7 mouse cellular contexts compared by ENCODE assay signal in the genomic region with DNA sequence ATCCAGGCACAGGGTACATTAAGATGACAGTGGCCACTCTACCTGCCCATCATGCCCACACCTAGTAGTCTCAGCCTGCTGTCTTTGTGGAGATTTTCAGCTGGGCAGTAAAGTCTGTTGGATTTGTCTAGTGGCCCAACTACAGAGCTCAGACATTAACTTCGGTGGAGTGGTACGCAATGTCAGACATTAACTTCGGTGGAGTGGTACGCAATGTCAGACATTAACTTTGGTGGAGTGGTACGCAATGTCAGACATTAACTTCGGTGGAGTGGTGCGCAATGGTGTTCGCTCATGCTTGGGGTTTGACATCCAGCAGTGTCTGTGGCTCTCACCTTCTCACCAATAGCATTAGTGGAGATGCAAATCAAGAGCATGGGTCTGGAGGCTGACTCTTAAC.
A peak's percentile ranks its signal among the peaks of the same experiment; 100 is the strongest.
DNase-seq lines count a peak whose midpoint lies in the region; TF ChIP-seq lines count a peak whose summit lies in the region.
"Not testable (repeated sequence)": the region's sequence is repeated elsewhere in the genome, so short reads cannot be mapped to it uniquely, and the experiment has no call there.

No protein-coding gene starts in this region.

- not testable (repeated sequence) for H3K9me3 ChIP-seq in heart, embryonic 10.5 days

- H3K4me3 ChIP-seq in heart, embryonic 10.5 days; kidney, adult 2 months (ENCODE audit: insufficient read depth, low read depth, low read length): not testable (repeated sequence)

- WGBS in heart, embryonic 10.5 days: 95% methylated on average over 8 of the region's 8 CpGs
- WGBS in kidney, adult 2 months: 72% methylated on average over 8 of the region's 8 CpGs

- not testable (repeated sequence) for TF ChIP-seq CTCF in kidney, adult 2 months (conservative IDR thresholded peaks at IDR 0.05; ENCODE audit: insufficient read depth, insufficient read length, low read depth, low read length)

- not testable (repeated sequence) for TF ChIP-seq POLR2A in kidney, adult 2 months (IDR thresholded peaks at IDR 0.05; ENCODE audit: low read depth, low read length)

- DNase-seq in heart, embryonic 10.5 days (ENCODE audit: low spot score): peak; percentile 31
- DNase-seq in kidney, adult 11 months: peak; percentile 18
- peak; percentile 6 for DNase-seq in kidney, adult 18-20 months
- peak; percentile 53 for DNase-seq in kidney, adult 2 months
- DNase-seq in kidney, adult 8-10 months: peak; percentile 8 to 26
- peak; percentile 62 for DNase-seq in kidney, adult 9 months
- DNase-seq in kidney, postnatal 36 days: peak; percentile 9 to 15

- not testable (repeated sequence) for H3K27me3 ChIP-seq in heart, embryonic 10.5 days (ENCODE audit: insufficient read depth, poor library complexity, severe bottlenecking); kidney, adult 2 months (replicated peaks; ENCODE audit: control insufficient read depth, insufficient read depth, low read length)

- not testable (repeated sequence) for H3K36me3 ChIP-seq in heart, embryonic 10.5 days; kidney, adult 2 months (ENCODE audit: control insufficient read depth, insufficient read depth, low read length)

- H3K4me1 ChIP-seq in heart, embryonic 10.5 days; kidney, adult 2 months (ENCODE audit: control insufficient read depth, insufficient read depth, low read length): not testable (repeated sequence)

- not testable (repeated sequence) for H3K27ac ChIP-seq in heart, embryonic 10.5 days
- peak overlapping the region; percentile 43; the same call in 1 of the 2 replicates for H3K27ac ChIP-seq in kidney, adult 2 months (ENCODE audit: insufficient read depth, low read depth, low read length)

Comparison
In these comparisons a context has a peak if more than half of its experiments do, and no peak if none do; other contexts are left out.
1. DNase-seq: peak in every context shown above with its lines; median percentile 62 in kidney, adult 9 months; 53 in kidney, adult 2 months; 31 in heart, embryonic 10.5 days; 18 in kidney, adult 11 months; 17 in kidney, adult 8-10 months; 12 in kidney, postnatal 36 days; 6 in kidney, adult 18-20 months.